Mouse (Mus musculus) midbrain, embryonic 13.5 days (tissue): ENCODE results near the gene Gcc2. TPM values are rescaled to one million over a fixed set of nuclear protein-coding genes. Genes with fewer than 3 reads are reported as not detected.
A peak's percentile ranks its signal among the peaks of the same experiment; 100 is the strongest.
"Not testable (repeated sequence)": the region's sequence is repeated elsewhere in the genome, so short reads cannot be mapped to it uniquely, and the experiment has no call there.

Source experiments
- ATAC-seq: fragments of 200-750 bp; cut with Nextera tagmentation; 2 replicates; pipeline ENCODE4 v1.8.0; 2017; ENCODE audit warnings: mild to moderate bottlenecking, moderate TSS enrichment, moderate library complexity
- H3K27ac ChIP-seq: fragments of 300-500 bp; sonication (generic); 2 replicates; pipeline ENCODE4 v1.5.1; 2015; ENCODE audit warnings: inconsistent platforms, mild to moderate bottlenecking, moderate library complexity
- H3K27me3 ChIP-seq: fragments of 300-500 bp; sonication (generic); 2 replicates; pipeline ENCODE4 v1.6.1; 2015; ENCODE audit warnings: mild to moderate bottlenecking, inconsistent platforms
- H3K36me3 ChIP-seq: fragments of 300-500 bp; sonication (generic); 2 replicates; pipeline ENCODE4 v1.6.1; 2015; ENCODE audit warnings: mild to moderate bottlenecking, inconsistent platforms
- H3K4me1 ChIP-seq: fragments of 300-500 bp; sonication (generic); replicated peaks from 2 replicates; pipeline ENCODE4 v1.6.1; 2015; ENCODE audit warnings: inconsistent platforms
- H3K4me2 ChIP-seq: fragments of 300-500 bp; sonication (generic); replicated peaks from 2 replicates; pipeline ENCODE4 v1.6.1; 2015; ENCODE audit warnings: moderate library complexity, mild to moderate bottlenecking, inconsistent platforms
- H3K4me3 ChIP-seq: fragments of 300-500 bp; sonication (generic); replicated peaks from 2 replicates; pipeline ENCODE4 v1.5.1; 2015; ENCODE audit warnings: mild to moderate bottlenecking, inconsistent platforms
- H3K9ac ChIP-seq: fragments of 300-500 bp; sonication (generic); replicated peaks from 2 replicates; pipeline ENCODE4 v1.6.1; 2015; ENCODE audit warnings: mild to moderate bottlenecking, inconsistent platforms
- H3K9me3 ChIP-seq: fragments of 300-500 bp; sonication (generic); 2 replicates; pipeline ENCODE4 v1.6.1; 2016; ENCODE audit warnings: mild to moderate bottlenecking, inconsistent platforms
- WGBS: fragments of 180-500 bp; shearing (Covaris S2); methylation state at CpG from one replicate; pipeline ENCODE4 v1.1.7; 2015; 5-methylcytosine and 5-hydroxymethylcytosine counted together
- polyA plus RNA-seq: library from polyadenylated mRNA; unstranded; fragments of >200 nt; fragmentation: Nextera tagmentation; extraction: Ambion mirVana; gene quantifications from 2 replicates; pipeline ENCODE4 v1.2.1, GENCODE M21; 2015

Gene Gcc2
- polyA plus RNA-seq, 1 experiment from 2014 or later, result 92.3 TPM

DNA sequence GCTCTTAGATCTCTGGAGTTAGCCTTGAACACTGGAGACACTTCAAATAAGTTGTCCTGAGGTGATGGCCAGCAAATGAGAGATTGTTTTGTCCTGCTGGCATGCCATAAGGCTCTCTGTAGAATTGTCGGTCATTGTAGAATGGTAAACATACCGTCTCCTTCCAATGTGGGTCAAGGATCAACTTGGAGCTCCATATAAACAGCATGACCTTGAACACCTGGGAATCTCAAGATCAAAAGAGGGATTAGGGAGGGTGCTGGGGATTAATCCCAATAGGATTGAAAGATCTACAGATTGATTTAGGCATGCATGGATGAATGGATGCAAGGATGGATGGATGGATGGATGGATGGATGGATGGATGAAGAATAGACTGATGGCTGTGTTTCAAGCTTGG lies 33.7 kb upstream of the Gcc2 start:
- not testable (repeated sequence) for H3K9ac ChIP-seq, H3K27me3 ChIP-seq, H3K9me3 ChIP-seq, H3K4me3 ChIP-seq, H3K4me1 ChIP-seq, H3K36me3 ChIP-seq, H3K4me2 ChIP-seq, ATAC-seq, H3K27ac ChIP-seq
- 89% methylated on average over 2 of the region's 2 CpGs for WGBS

DNA sequence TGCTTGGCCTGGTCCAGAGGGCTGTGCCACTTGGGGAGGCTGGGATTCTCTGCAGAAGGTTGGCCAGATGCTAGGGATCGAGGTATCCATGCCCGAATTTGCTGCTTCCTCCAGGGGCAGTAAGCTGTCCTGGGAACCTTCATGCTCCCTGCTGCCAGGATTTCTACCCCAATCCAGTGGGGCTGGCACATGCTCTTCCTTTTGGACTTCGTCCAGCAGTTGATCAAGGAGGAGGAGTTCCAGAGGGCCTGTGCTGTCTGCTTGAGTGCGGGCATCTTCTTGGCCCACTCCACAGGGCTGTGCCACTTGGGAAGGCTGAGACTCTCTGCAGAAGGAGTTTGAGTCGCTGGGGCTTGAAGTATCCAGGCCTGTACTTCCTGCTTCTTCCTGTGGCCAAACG lies 32.1 kb upstream of the Gcc2 start:
- H3K36me3 ChIP-seq, H3K4me1 ChIP-seq, H3K9ac ChIP-seq: not testable (repeated sequence)

DNA sequence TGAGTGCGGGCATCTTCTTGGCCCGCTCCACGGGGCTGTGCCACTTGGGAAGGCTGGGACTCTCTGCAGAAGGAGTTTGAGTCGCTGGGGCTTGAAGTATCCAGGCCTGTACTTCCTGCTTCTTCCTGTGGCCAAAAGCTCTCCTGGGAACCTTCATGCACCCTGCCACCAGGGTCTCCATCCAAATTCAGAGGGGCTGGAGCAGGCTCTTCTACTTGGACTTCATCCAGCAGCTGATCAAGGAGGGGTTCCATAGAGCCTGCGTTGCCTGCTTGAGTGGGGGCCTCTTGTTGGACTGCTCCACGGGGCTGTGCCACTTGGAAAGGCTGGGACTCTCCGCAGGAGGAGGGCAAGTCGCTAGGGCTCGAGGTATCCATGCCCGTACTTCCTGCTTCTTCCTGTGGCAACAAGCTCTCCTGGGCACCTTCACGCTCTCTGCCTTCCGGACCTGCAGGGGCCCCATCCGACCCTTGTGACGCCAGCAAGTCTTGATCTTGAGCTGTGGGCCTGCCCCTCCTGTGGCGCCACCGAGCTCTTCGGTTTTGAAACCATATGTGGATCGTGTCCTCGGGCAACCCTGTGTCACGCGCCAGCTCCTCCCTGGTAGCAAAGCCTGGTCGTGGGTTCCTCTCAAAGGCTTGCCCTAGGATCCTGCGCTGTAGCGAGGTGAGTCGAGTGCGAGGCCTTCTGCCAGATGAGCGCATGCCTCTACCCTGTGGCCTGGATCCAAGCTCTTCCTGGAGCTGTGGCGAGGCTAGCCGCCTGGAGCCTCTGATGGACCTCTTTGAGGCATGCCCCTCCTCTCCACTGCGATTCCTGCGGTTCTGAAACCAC lies 31.1 kb upstream of the Gcc2 start:
- WGBS, result 86% methylated on average over 31 of the region's 31 CpGs

More for the DNA sequence above, 32.1 kb upstream of the Gcc2 start:
- WGBS, result 89% methylated on average over 4 of the region's 6 CpGs
- H3K4me3 ChIP-seq, ATAC-seq, H3K27me3 ChIP-seq, H3K27ac ChIP-seq, H3K4me2 ChIP-seq, H3K9me3 ChIP-seq: not testable (repeated sequence)

DNA sequence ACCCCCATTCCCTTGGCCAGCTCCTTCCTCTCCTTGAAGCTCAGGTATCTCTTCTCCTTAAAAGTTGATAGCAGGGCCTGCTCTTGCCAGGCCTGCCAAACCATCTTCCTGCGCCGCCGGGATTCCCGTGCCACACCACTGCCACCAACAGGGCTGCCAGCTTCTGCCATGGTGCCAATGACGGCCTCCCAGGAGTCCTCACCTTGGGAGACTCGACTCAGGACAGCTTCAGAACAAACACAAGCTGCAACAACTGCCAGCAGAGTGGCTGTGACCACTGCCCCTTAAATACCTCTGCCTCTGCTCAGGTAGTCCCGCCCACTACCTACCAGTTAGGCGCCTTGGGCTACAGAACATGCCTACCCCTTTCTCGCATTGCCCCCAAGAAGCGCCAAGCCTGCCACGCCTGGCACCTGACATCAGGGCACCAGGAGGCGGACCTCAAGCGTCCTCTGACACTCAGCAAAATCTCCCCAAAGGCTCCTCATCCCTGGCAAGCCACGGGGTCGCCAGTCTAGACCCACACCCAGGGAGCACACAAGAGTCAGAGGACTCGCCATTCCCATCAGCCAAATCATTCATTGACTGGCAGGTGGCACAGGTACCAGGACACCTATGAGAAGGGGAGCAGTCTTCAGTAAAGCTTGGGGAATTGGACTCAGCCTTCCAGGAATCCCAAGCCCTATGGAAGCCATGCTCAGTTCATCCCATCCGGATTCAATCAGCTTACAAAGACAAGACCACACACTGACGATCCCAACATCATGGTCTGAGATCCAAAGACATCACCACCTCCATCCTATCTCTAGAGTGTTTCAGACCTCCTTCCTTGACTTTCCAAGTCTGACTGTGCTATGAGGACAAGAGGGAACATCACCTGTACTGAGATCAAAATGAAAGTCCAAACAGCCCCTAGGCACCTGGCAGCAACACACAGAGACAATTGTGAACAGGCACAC lies 30.2 kb upstream of the Gcc2 start, which contains the start of gene AW822073:
Gene AW822073, minus strand, starts transcription at position 104 of the 959 bp plus-strand sequence.
- WGBS, result 86% methylated on average over 18 of the region's 18 CpGs
- ATAC-seq, H3K27me3 ChIP-seq, H3K4me1 ChIP-seq, H3K27ac ChIP-seq, H3K36me3 ChIP-seq, H3K4me2 ChIP-seq, H3K4me3 ChIP-seq, H3K9me3 ChIP-seq, H3K9ac ChIP-seq: not testable (repeated sequence)

More for the DNA sequence above, 31.1 kb upstream of the Gcc2 start:
- H3K27me3 ChIP-seq, H3K4me3 ChIP-seq, ATAC-seq, H3K9me3 ChIP-seq, H3K9ac ChIP-seq, H3K27ac ChIP-seq, H3K4me2 ChIP-seq, H3K36me3 ChIP-seq, H3K4me1 ChIP-seq: not testable (repeated sequence)

DNA sequence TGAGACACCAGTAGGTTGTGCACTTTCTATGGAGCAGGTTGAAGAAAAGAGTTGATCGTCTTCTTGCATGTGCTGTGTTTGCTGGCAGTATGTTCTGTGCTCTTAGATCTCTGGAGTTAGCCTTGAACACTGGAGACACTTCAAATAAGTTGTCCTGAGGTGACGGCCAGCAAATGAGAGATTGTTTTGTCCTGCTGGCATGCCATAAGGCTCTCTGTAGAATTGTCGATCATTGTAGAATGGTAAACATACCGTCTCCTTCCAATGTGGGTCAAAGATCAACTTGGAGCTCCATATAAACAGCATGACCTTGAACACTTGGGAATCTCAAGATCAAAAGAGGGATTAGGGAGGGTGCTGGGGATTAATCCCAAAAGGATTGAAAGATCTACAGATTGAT lies 28.9 kb upstream of the Gcc2 start:
- H3K27me3 ChIP-seq, H3K9ac ChIP-seq: not testable (repeated sequence)
- WGBS, result 75% methylated on average over 4 of the region's 4 CpGs

DNA sequence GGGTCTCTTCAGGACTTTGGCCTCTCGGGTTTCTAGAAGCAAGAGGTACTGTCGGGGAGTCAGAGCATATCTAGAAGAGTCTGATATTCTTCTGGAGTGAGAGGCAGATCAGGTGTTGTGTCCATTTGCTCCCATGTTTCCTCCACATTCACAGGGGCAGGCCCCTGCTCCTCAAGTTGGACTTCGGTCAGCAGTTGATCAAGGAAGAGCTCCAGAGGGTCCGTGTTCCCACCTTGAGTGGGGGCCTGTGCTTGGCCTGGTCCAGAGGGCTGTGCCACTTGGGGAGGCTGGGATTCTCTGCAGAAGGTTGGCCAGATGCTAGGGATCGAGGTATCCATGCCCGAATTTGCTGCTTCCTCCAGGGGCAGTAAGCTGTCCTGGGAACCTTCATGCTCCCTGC lies 27.5 kb upstream of the Gcc2 start:
- H3K9me3 ChIP-seq, result peaks cover 15% of the 10 kb centered on the region
- not testable (repeated sequence) for ATAC-seq, H3K27ac ChIP-seq, H3K4me3 ChIP-seq, H3K9ac ChIP-seq, H3K36me3 ChIP-seq, H3K4me2 ChIP-seq, H3K27me3 ChIP-seq, H3K4me1 ChIP-seq
- 90% methylated on average over 2 of the region's 6 CpGs for WGBS

More for the DNA sequence above, 28.9 kb upstream of the Gcc2 start:
- H3K4me2 ChIP-seq, ATAC-seq, H3K36me3 ChIP-seq, H3K9me3 ChIP-seq, H3K4me3 ChIP-seq, H3K27ac ChIP-seq, H3K4me1 ChIP-seq: not testable (repeated sequence)

DNA sequence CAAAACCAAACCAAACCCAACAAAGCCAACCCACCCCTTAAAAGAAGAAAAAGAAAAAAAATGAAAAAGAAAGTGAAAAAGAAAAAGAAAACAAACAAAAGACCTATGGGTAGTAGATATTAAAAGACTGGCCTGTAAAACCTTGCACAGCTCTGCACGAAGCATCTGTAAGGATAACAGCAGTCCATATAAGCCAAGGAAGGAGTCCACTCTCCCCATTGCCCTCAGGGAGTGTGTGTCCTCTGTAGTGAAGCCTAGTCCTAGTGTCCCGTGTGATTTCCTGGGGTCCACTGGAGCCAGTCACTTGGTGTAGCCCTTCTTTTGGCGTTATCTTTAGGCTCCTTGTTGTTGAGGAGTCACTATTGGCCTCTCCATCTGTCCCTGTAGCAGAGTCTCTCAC lies 25.3 kb upstream of the Gcc2 start:
- H3K27me3 ChIP-seq, H3K4me2 ChIP-seq, H3K4me1 ChIP-seq, H3K9ac ChIP-seq, H3K27ac ChIP-seq, H3K4me3 ChIP-seq, H3K36me3 ChIP-seq, ATAC-seq: not testable (repeated sequence)
- H3K9me3 ChIP-seq, result peaks cover 15% of the 10 kb centered on the region
- 56% methylated on average over 3 of the region's 3 CpGs for WGBS

DNA sequence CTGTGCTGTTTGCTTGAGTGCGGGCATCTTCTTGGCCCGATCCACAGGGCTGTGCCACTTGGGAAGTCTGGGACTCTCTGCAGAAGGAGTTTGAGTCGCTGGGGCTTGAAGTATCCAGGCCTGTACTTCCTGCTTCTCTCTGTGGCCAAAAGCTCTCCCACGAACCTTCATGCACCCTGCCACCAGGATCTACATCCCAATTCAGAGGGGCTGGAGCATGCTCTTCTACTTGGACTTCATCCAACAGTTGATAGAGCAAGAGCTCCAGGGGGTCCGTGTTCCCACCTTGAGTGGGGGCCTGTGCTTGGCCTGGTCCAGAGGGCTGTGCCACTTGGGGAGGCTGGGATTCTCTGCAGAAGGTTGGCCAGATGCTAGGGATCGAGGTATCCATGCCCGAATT lies 24.2 kb upstream of the Gcc2 start:
- not testable (repeated sequence) for H3K27ac ChIP-seq, H3K4me1 ChIP-seq, H3K9ac ChIP-seq, H3K4me3 ChIP-seq, H3K36me3 ChIP-seq, H3K27me3 ChIP-seq, H3K4me2 ChIP-seq
- peak; percentile 14; the same call in 1 of the 2 replicates for ATAC-seq
- H3K9me3 ChIP-seq, result peaks cover 15% of the 10 kb centered on the region
- 80% methylated on average over 5 of the region's 7 CpGs for WGBS

DNA sequence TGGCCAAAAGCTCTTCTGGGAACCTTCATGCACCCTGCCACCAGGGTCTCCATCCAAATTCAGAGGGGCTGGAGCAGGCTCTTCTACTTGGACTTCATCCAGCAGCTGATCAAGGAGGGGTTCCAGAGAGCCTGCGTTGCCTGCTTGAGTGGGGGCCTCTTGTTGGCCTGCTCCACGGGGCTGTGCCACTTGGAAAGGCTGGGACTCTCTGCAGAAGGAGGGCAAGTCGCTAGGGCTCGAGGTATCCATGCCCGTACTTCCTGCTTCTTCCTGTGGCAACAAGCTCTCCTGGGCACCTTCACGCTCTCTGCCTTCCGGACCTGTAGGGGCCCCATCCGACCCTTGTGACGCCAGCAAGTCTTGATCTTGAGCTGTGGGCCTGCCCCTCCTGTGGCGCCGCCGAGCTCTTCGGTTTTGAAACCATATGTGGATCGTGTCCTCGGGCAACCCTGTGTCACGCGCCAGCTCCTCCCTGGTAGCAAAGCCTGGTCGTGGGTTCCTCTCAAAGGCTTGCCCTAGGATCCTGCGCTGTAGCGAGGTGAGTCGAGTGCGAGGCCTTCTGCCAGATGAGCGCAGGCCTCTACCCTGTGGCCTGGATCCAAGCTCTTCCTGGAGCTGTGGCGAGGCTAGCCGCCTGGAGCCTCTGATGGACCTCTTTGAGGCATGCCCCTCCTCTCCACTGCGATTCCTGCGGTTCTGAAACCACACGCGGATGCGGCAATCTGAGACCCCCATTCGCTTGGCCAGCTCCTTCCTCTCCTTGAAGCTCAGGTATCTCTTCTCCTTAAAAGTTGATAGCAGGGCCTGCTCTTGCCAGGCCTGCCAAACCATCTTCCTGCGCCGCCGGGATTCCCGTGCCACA lies 23.3 kb upstream of the Gcc2 start:
- not testable (repeated sequence) for H3K4me1 ChIP-seq, H3K4me2 ChIP-seq, H3K36me3 ChIP-seq, H3K9ac ChIP-seq, H3K27ac ChIP-seq, H3K27me3 ChIP-seq, H3K4me3 ChIP-seq
- 89% methylated on average over 35 of the region's 35 CpGs for WGBS
- H3K9me3 ChIP-seq, result peaks cover 18% of the 10 kb centered on the region
- peak; percentile 86 for ATAC-seq

DNA sequence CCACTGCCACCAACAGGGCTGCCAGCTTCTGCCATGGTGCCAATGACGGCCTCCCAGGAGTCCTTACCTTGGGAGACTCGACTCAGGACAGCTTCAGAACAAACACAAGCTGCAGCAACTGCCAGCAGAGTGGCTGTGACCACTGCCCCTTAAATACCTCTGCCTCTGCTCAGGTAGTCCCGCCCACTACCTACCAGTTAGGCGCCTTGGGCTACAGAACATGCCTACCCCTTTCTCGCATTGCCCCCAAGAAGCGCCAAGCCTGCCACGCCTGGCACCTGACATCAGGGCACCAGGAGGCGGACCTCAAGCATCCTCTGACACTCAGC lies 22.7 kb upstream of the Gcc2 start, which contains the start of gene Duxf3:
Gene Duxf3, minus strand, starts transcription at position 35 of the 329 bp plus-strand sequence.
- peaks cover 20% of the 10 kb centered on the region for H3K9me3 ChIP-seq
- 84% methylated on average over 8 of the region's 8 CpGs for WGBS
- not testable (repeated sequence) for H3K36me3 ChIP-seq, H3K27me3 ChIP-seq, H3K27ac ChIP-seq, H3K9ac ChIP-seq, H3K4me2 ChIP-seq, H3K4me1 ChIP-seq, H3K4me3 ChIP-seq
- peak; percentile 59 for ATAC-seq

DNA sequence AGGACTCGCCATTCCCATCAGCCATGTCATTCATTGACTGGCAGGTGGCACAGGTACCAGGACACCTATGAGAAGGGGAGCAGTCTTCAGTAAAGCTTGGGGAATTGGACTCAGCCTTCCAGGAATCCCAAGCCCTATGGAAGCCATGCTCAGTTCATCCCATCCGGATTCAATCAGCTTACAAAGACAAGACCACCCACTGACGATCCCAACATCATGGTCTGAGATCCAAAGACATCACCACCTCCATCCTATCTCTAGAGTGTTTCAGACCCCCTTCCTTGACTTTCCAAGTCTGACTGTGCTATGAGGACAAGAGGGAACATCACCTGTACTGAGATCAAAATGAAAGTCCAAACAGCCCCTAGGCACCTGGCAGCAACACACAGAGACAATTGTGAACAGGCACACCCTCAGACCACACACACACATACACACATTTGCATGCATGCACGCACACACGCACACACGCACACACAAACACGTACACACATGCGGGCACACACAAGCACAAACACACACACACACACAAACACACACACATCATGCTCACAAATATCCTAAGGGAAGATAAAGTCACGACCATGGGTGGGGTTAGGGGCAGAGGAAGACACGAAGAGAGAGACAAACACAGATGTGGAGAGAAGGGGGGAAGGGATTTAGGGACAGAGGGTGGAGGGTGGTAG lies 22.1 kb upstream of the Gcc2 start:
- 81% methylated on average over 10 of the region's 10 CpGs for WGBS
- not testable (repeated sequence) for H3K9ac ChIP-seq, H3K27me3 ChIP-seq

More for the DNA sequence above, 22.1 kb upstream of the Gcc2 start:
- not testable (repeated sequence) for H3K4me1 ChIP-seq, H3K36me3 ChIP-seq, H3K4me3 ChIP-seq, H3K4me2 ChIP-seq, H3K27ac ChIP-seq
- H3K9me3 ChIP-seq, result peaks cover 22% of the 10 kb centered on the region
- ATAC-seq, result peak; percentile 53
